Mouse (Mus musculus): ENCODE data around the gene Mgl2. TPM values are rescaled to one million over a fixed set of nuclear protein-coding genes. Genes with fewer than 3 reads are reported as not detected.

Gene Mgl2
- polyA plus RNA-seq, 1 experiment from 2014 or later: 2.1 TPM

- Histone ChIP-seq H3K9ac (ENCODE audit: low read depth, low read length) (no peak overlapping the region), H3K9me3 (ENCODE audit: control insufficient read depth, low read length) (peaks cover 5% of the 10 kb centered on the region; the same call in 1 of the 2 replicates), H3K4me2 (ENCODE audit: low read depth, low read length) (no peak overlapping the region), H3K4me3 (ENCODE audit: low read depth, low read length) (no peak overlapping the region), H3K4me1 (ENCODE audit: control insufficient read depth, insufficient read depth, low read length) (no peaks in the 10 kb centered on the region), H3K27me3 (replicated peaks; ENCODE audit: control insufficient read depth, insufficient read depth, low read length) (no peaks in the 10 kb centered on the region), H3K36me3 (ENCODE audit: control insufficient read depth, insufficient read depth, low read length) (no peaks in the 10 kb centered on the region), H3K27ac (replicated peaks; ENCODE audit: low read depth, low read length) (no peak overlapping the region)
- WGBS: 71% methylated on average over 8 of the region's 8 CpGs
- DNase-seq (ENCODE audit: low spot score) (no peak), ATAC-seq (ENCODE audit: low read depth) (no peak)
Measured at GRCm38 (mm10) chr11:70177647-70178046, 47.5 kb downstream of the Mgl2 start.

DNA sequence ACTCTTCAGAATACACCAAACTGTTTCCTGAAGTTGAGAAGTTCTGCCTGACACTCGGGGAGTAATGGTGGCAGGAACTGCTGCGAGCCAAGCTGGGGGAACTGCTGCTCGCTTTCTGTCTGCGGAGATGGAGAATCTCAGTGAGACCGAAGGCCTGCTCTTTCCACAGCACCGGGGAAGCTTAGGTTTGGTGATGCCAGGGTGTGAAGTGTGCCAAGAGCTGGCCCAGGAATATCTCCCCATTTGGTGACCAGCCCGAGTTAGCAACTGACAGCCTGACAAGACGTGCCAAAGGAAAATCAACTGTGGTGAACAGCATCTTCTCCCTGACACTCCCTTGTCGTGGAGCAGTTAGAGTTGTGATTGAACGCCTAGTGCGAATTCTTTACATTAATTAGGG lies 48.2 kb downstream of the Mgl2 start:
- no peak overlapping the region for H3K27ac ChIP-seq (replicated peaks; ENCODE audit: low read depth, low read length)
- ATAC-seq (ENCODE audit: low read depth): no peak
- no peaks in the 10 kb centered on the region for H3K27me3 ChIP-seq (replicated peaks; ENCODE audit: control insufficient read depth, insufficient read depth, low read length)
- H3K9ac ChIP-seq (ENCODE audit: low read depth, low read length): no peak overlapping the region
- H3K9me3 ChIP-seq (ENCODE audit: control insufficient read depth, low read length): peaks cover 5% of the 10 kb centered on the region; the same call in 1 of the 2 replicates
- no peak for DNase-seq (ENCODE audit: low spot score)
- H3K4me3 ChIP-seq (ENCODE audit: low read depth, low read length): no peak overlapping the region
- no peaks in the 10 kb centered on the region for H3K36me3 ChIP-seq (ENCODE audit: control insufficient read depth, insufficient read depth, low read length)
- WGBS: 78% methylated on average over 11 of the region's 11 CpGs
- H3K4me1 ChIP-seq (ENCODE audit: control insufficient read depth, insufficient read depth, low read length): no peaks in the 10 kb centered on the region
- no peak overlapping the region for H3K4me2 ChIP-seq (ENCODE audit: low read depth, low read length)

GRCm38 (mm10) chr11:70178756-70179155 lies 48.6 kb downstream of the Mgl2 start:
- H3K36me3 ChIP-seq (ENCODE audit: control insufficient read depth, insufficient read depth, low read length): no peaks in the 10 kb centered on the region
- no peak overlapping the region for H3K9ac ChIP-seq (ENCODE audit: low read depth, low read length)
- H3K27me3 ChIP-seq (replicated peaks; ENCODE audit: control insufficient read depth, insufficient read depth, low read length): no peaks in the 10 kb centered on the region
- ATAC-seq (ENCODE audit: low read depth) (no peak), DNase-seq (ENCODE audit: low spot score) (no peak)
- WGBS: 76% methylated on average over 11 of the region's 11 CpGs
- H3K4me2 ChIP-seq (ENCODE audit: low read depth, low read length): no peak overlapping the region
- no peak overlapping the region for H3K27ac ChIP-seq (replicated peaks; ENCODE audit: low read depth, low read length)
- no peak overlapping the region for H3K4me3 ChIP-seq (ENCODE audit: low read depth, low read length)
- peaks cover 5% of the 10 kb centered on the region; the same call in 1 of the 2 replicates for H3K9me3 ChIP-seq (ENCODE audit: control insufficient read depth, low read length)
- no peaks in the 10 kb centered on the region for H3K4me1 ChIP-seq (ENCODE audit: control insufficient read depth, insufficient read depth, low read length)

DNA sequence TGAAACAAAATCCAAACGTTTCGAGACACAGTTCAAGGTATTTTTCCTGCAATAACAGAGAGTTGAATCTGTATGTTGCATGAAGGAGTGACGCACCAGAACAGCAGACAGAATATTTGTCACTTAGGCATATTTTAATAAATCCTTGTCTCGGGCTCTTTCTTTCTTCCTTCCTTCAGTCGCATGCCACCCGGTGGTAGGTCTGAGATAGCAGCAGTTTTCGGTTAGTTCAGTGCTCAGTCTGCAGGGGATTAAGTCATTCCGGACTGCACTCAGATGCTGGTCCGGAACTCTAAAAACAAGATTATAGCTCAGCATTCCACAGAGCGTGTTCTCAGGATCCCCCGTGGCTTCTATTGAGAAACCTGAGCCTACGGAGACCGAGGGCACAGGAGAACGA lies 49.3 kb downstream of the Mgl2 start:
- no peak overlapping the region for H3K9ac ChIP-seq (ENCODE audit: low read depth, low read length)
- 24% methylated on average over 14 of the region's 14 CpGs for WGBS
- H3K27ac ChIP-seq (replicated peaks; ENCODE audit: low read depth, low read length): no peak overlapping the region
- H3K4me3 ChIP-seq (ENCODE audit: low read depth, low read length): no peak overlapping the region
- no peaks in the 10 kb centered on the region for H3K36me3 ChIP-seq (ENCODE audit: control insufficient read depth, insufficient read depth, low read length)
- ATAC-seq (ENCODE audit: low read depth) (no peak), DNase-seq (ENCODE audit: low spot score) (peak; percentile 55)
- H3K9me3 ChIP-seq (ENCODE audit: control insufficient read depth, low read length): peaks cover 5% of the 10 kb centered on the region; the same call in 1 of the 2 replicates
- H3K4me2 ChIP-seq (ENCODE audit: low read depth, low read length): no peak overlapping the region
- no peaks in the 10 kb centered on the region for H3K27me3 ChIP-seq (replicated peaks; ENCODE audit: control insufficient read depth, insufficient read depth, low read length)
- H3K4me1 ChIP-seq (ENCODE audit: control insufficient read depth, insufficient read depth, low read length): no peaks in the 10 kb centered on the region

DNA sequence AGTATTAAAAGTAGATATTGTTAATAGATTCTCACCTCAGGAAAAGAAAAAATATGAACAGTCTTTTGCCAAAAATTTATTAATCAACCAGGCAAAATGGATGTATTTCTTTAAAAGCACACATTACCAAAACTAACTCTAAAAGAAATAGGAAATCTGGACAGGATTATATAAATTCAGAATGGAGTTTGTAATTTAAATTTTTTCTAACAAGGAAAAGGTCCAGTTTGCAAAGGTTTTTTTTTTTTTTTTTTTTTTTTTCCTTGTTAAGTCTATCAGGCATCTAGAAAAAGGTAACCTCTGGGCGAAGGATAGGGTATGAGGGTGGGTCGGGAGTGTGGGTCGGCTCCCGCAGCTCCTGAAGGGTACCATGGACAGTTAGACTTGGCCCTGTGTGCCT lies 50.4 kb downstream of the Mgl2 start:
- no peak overlapping the region for H3K27ac ChIP-seq (replicated peaks; ENCODE audit: low read depth, low read length)
- H3K4me3 ChIP-seq (ENCODE audit: low read depth, low read length): no peak overlapping the region
- H3K27me3 ChIP-seq (replicated peaks; ENCODE audit: control insufficient read depth, insufficient read depth, low read length): no peaks in the 10 kb centered on the region
- H3K9ac ChIP-seq (ENCODE audit: low read depth, low read length): no peak overlapping the region
- no peaks in the 10 kb centered on the region for H3K36me3 ChIP-seq (ENCODE audit: control insufficient read depth, insufficient read depth, low read length)
- peaks cover 5% of the 10 kb centered on the region; the same call in 1 of the 2 replicates for H3K9me3 ChIP-seq (ENCODE audit: control insufficient read depth, low read length)
- no peak for ATAC-seq (ENCODE audit: low read depth)
- no peak overlapping the region for H3K4me2 ChIP-seq (ENCODE audit: low read depth, low read length)
- no peaks in the 10 kb centered on the region for H3K4me1 ChIP-seq (ENCODE audit: control insufficient read depth, insufficient read depth, low read length)
- DNase-seq (ENCODE audit: low spot score): no peak
- 88% methylated on average over 4 of the region's 4 CpGs for WGBS

DNA sequence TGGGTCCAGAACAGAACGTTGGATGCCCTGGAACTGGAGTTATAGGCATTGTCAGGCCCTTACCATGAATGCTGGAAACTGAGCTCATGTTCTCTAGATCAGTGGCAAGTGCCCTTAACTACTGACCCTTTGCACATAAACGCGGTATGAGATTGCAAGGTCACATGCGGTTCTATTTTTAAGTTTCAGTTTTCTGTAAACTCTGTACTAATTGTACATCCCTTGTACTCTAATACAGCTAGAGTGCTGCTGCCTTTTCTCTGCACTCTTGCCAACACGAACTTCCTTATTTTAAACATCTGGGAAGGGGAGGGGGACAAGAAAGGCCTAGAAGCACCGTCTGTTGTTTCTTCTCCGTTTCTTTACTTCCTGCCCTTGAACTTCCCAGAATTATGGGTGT lies 55.0 kb downstream of the Mgl2 start:
- no peak overlapping the region for H3K4me3 ChIP-seq (ENCODE audit: low read depth, low read length)
- H3K4me1 ChIP-seq (ENCODE audit: control insufficient read depth, insufficient read depth, low read length): no peaks in the 10 kb centered on the region
- DNase-seq (ENCODE audit: low spot score) (no peak), ATAC-seq (ENCODE audit: low read depth) (no peak)
- no peak overlapping the region for H3K9ac ChIP-seq (ENCODE audit: low read depth, low read length)
- no peaks in the 10 kb centered on the region for H3K9me3 ChIP-seq (ENCODE audit: control insufficient read depth, low read length)
- H3K4me2 ChIP-seq (ENCODE audit: low read depth, low read length): no peak overlapping the region
- WGBS: 60% methylated on average over 7 of the region's 7 CpGs
- H3K27ac ChIP-seq (replicated peaks; ENCODE audit: low read depth, low read length): no peak overlapping the region
- no peaks in the 10 kb centered on the region for H3K36me3 ChIP-seq (ENCODE audit: control insufficient read depth, insufficient read depth, low read length)
- H3K27me3 ChIP-seq (replicated peaks; ENCODE audit: control insufficient read depth, insufficient read depth, low read length): no peaks in the 10 kb centered on the region

Other genes starting within 250 kb of the Mgl2 start
- gene Kctd11, start 248.9 kb upstream of the Mgl2 start, polyA plus RNA-seq (2014; fragmentation: Nextera tagmentation; extraction: Ambion mirVana): 5.9 and 7.2 TPM in 2 replicates
- 1.5 and 2.1 TPM in 2 replicates for gene Acap1, start 234.8 kb upstream of the Mgl2 start, polyA plus RNA-seq (2014; fragmentation: Nextera tagmentation; extraction: Ambion mirVana)
- gene 2810408A11Rik, start 229.3 kb upstream of the Mgl2 start, polyA plus RNA-seq (2014; fragmentation: Nextera tagmentation; extraction: Ambion mirVana): 5.7 and 8.3 TPM in 2 replicates
- 10.1 and 10.3 TPM in 2 replicates for gene Neurl4, start 229.3 kb upstream of the Mgl2 start, polyA plus RNA-seq (2014; fragmentation: Nextera tagmentation; extraction: Ambion mirVana)
- gene Gps2, start 216.4 kb upstream of the Mgl2 start, polyA plus RNA-seq (2014; fragmentation: Nextera tagmentation; extraction: Ambion mirVana): 55.0 and 57.2 TPM in 2 replicates
- 1,503 and 1,606 TPM in 2 replicates for gene Eif5a, start 208.4 kb upstream of the Mgl2 start, polyA plus RNA-seq (2014; fragmentation: Nextera tagmentation; extraction: Ambion mirVana)
- 2.9 and 4.2 TPM in 2 replicates for gene Ybx2, start 194.5 kb upstream of the Mgl2 start, polyA plus RNA-seq (2014; fragmentation: Nextera tagmentation; extraction: Ambion mirVana)
- 16.9 and 20.8 TPM in 2 replicates for gene Slc2a4, start 182.1 kb upstream of the Mgl2 start, polyA plus RNA-seq (2014; fragmentation: Nextera tagmentation; extraction: Ambion mirVana)
- gene Cldn7, start 165.6 kb upstream of the Mgl2 start, polyA plus RNA-seq (2014; fragmentation: Nextera tagmentation; extraction: Ambion mirVana): 22.3 and 23.7 TPM in 2 replicates
- gene Ctdnep1, start 149.2 kb upstream of the Mgl2 start, polyA plus RNA-seq (2014; fragmentation: Nextera tagmentation; extraction: Ambion mirVana): 37.4 and 39.2 TPM in 2 replicates
- gene Elp5, start 147.8 kb upstream of the Mgl2 start, polyA plus RNA-seq (2014; fragmentation: Nextera tagmentation; extraction: Ambion mirVana): 109 and 116 TPM in 2 replicates
- gene Gabarap, start 139.2 kb upstream of the Mgl2 start, polyA plus RNA-seq (2014; fragmentation: Nextera tagmentation; extraction: Ambion mirVana): 577 and 590 TPM in 2 replicates
- 47.0 and 49.3 TPM in 2 replicates for gene Phf23, start 134.6 kb upstream of the Mgl2 start, polyA plus RNA-seq (2014; fragmentation: Nextera tagmentation; extraction: Ambion mirVana)
- gene Dvl2, start 129.7 kb upstream of the Mgl2 start, polyA plus RNA-seq (2014; fragmentation: Nextera tagmentation; extraction: Ambion mirVana): 30.8 and 36.2 TPM in 2 replicates
- gene Acadvl, start 114.9 kb upstream of the Mgl2 start, polyA plus RNA-seq (2014; fragmentation: Nextera tagmentation; extraction: Ambion mirVana): 90.0 and 95.5 TPM in 2 replicates
- 7.3 and 8.4 TPM in 2 replicates for gene Dlg4, start 113.4 kb upstream of the Mgl2 start, polyA plus RNA-seq (2014; fragmentation: Nextera tagmentation; extraction: Ambion mirVana)
- gene Asgr1, start 76.2 kb upstream of the Mgl2 start, polyA plus RNA-seq (2014; fragmentation: Nextera tagmentation; extraction: Ambion mirVana): 2.0 and 2.2 TPM in 2 replicates
- 0.32 TPM in 1 of 2 replicates, not detected in the other for gene Asgr2, start 37.7 kb upstream of the Mgl2 start, polyA plus RNA-seq (2014; fragmentation: Nextera tagmentation; extraction: Ambion mirVana)
- 1.5 and 2.3 TPM in 2 replicates for gene Clec10a, start 25.9 kb downstream of the Mgl2 start, polyA plus RNA-seq (2014; fragmentation: Nextera tagmentation; extraction: Ambion mirVana)
- gene Slc16a11, start 82.4 kb downstream of the Mgl2 start, polyA plus RNA-seq (2014; fragmentation: Nextera tagmentation; extraction: Ambion mirVana): 2.9 and 3.0 TPM in 2 replicates
- gene Slc16a13, start 90.7 kb downstream of the Mgl2 start, polyA plus RNA-seq (2014; fragmentation: Nextera tagmentation; extraction: Ambion mirVana): 4.2 and 5.8 TPM in 2 replicates
- 11.6 and 13.0 TPM in 2 replicates for gene Bcl6b, start 99.5 kb downstream of the Mgl2 start, polyA plus RNA-seq (2014; fragmentation: Nextera tagmentation; extraction: Ambion mirVana)
- 149 and 172 TPM in 2 replicates for gene 0610010K14Rik, start 107.6 kb downstream of the Mgl2 start, polyA plus RNA-seq (2014; fragmentation: Nextera tagmentation; extraction: Ambion mirVana)
- gene Gm21988, start 109.5 kb downstream of the Mgl2 start, polyA plus RNA-seq (2014; fragmentation: Nextera tagmentation; extraction: Ambion mirVana): 9.9 and 12.2 TPM in 2 replicates
- gene Rnasek, start 109.5 kb downstream of the Mgl2 start, polyA plus RNA-seq (2014; fragmentation: Nextera tagmentation; extraction: Ambion mirVana): 182 and 204 TPM in 2 replicates
- gene Alox12, start 125.0 kb downstream of the Mgl2 start, polyA plus RNA-seq (2014; fragmentation: Nextera tagmentation; extraction: Ambion mirVana): 5.8 and 6.4 TPM in 2 replicates
- 1.9 and 2.1 TPM in 2 replicates for gene Alox12e, start 192.3 kb downstream of the Mgl2 start, polyA plus RNA-seq (2014; fragmentation: Nextera tagmentation; extraction: Ambion mirVana)
- gene Alox15, start 221.7 kb downstream of the Mgl2 start, polyA plus RNA-seq (2014; fragmentation: Nextera tagmentation; extraction: Ambion mirVana): 1.1 and 2.2 TPM in 2 replicates

Measured in embryonic facial prominence, embryonic 14.5 days (tissue).